Mouse (Mus musculus): ENCODE data around the gene Tti1. TPM values are rescaled to one million over a fixed set of nuclear protein-coding genes. Genes with fewer than 3 reads are reported as not detected.

Tti1 gene
- polyA plus RNA-seq, 1 experiment, result 11.3 TPM

GRCm38 (mm10) chr2:158047903-158048302, 19.7 kb upstream of the Tti1 start:
- TF ChIP-seq USF1 (IDR thresholded peaks at IDR 0.05; ENCODE audit: low read depth), result no peak
- TF ChIP-seq CEBPB (IDR thresholded peaks at IDR 0.05; ENCODE audit: insufficient read depth, poor library complexity, severe bottlenecking), result no peak
- no peak for TF ChIP-seq TCF12 (IDR thresholded peaks at IDR 0.05; ENCODE audit: insufficient read depth, poor library complexity, severe bottlenecking)
- no peak for TF ChIP-seq REST (IDR thresholded peaks at IDR 0.05; ENCODE audit: insufficient read depth, insufficient read length)
- TF ChIP-seq MYOG (IDR thresholded peaks at IDR 0.05; ENCODE audit: control insufficient read depth in 1 of 3, insufficient read depth in 1 of 3, insufficient read length in 2 of 3, low read depth in 2 of 3), result no peak
- no peak for TF ChIP-seq POLR2AphosphoS2 (IDR thresholded peaks at IDR 0.05; ENCODE audit: insufficient read length, low read depth)
- no peak for TF ChIP-seq POLR2A (IDR thresholded peaks at IDR 0.05; ENCODE audit: insufficient read length, low read depth)
- no peak for TF ChIP-seq SRF (IDR thresholded peaks at IDR 0.05; ENCODE audit: control insufficient read depth, insufficient read length, low read depth)
- no peak for TF ChIP-seq TCF3 (IDR thresholded peaks at IDR 0.05; ENCODE audit: insufficient read length, low read depth)
- no peaks in the 10 kb centered on the region for H3K27me3 ChIP-seq (ENCODE audit: control insufficient read depth, insufficient read depth, insufficient read length)
- H3K36me3 ChIP-seq (ENCODE audit: control insufficient read depth, insufficient read depth), result peaks cover 59% of the 10 kb centered on the region
- no peak overlapping the region for H3K4me3 ChIP-seq
- H3K4me2 ChIP-seq (ENCODE audit: low read depth), result no peak overlapping the region
- H3ac ChIP-seq (ENCODE audit: control insufficient read depth, insufficient read length), result no peak overlapping the region
- H3K79me2 ChIP-seq (ENCODE audit: control insufficient read depth, insufficient read depth), result no peaks in the 10 kb centered on the region

GRCm38 (mm10) chr2:158046186-158046585, 18.0 kb upstream of the Tti1 start:
- H3K79me2 ChIP-seq (ENCODE audit: control insufficient read depth, insufficient read depth), result peaks cover 2% of the 10 kb centered on the region
- no peak for TF ChIP-seq POLR2A (IDR thresholded peaks at IDR 0.05; ENCODE audit: insufficient read length, low read depth)
- TF ChIP-seq CEBPB (IDR thresholded peaks at IDR 0.05; ENCODE audit: insufficient read depth, poor library complexity, severe bottlenecking), result no peak
- TF ChIP-seq SRF (IDR thresholded peaks at IDR 0.05; ENCODE audit: control insufficient read depth, insufficient read length, low read depth), result no peak
- no peak for TF ChIP-seq TCF12 (IDR thresholded peaks at IDR 0.05; ENCODE audit: insufficient read depth, poor library complexity, severe bottlenecking)
- no peak for TF ChIP-seq USF1 (IDR thresholded peaks at IDR 0.05; ENCODE audit: low read depth)
- TF ChIP-seq REST (IDR thresholded peaks at IDR 0.05; ENCODE audit: insufficient read depth, insufficient read length), result no peak
- TF ChIP-seq POLR2AphosphoS2 (IDR thresholded peaks at IDR 0.05; ENCODE audit: insufficient read length, low read depth), result no peak
- TF ChIP-seq MAX (IDR thresholded peaks at IDR 0.05; ENCODE audit: low read depth), result no peak
- no peak for TF ChIP-seq E2F4 (IDR thresholded peaks at IDR 0.05; ENCODE audit: insufficient read depth)
- TF ChIP-seq TCF3 (IDR thresholded peaks at IDR 0.05; ENCODE audit: insufficient read length, low read depth), result no peak
- no peak for TF ChIP-seq MYOG (IDR thresholded peaks at IDR 0.05; ENCODE audit: control insufficient read depth in 1 of 3, insufficient read depth in 1 of 3, insufficient read length in 2 of 3, low read depth in 2 of 3)
- no peak for TF ChIP-seq MYOD1 (IDR thresholded peaks at IDR 0.05; ENCODE audit: control insufficient read depth in 1 of 3, insufficient read length in 2 of 3, low read depth in 2 of 3)

GRCm38 (mm10) chr2:158043504-158043903, 15.3 kb upstream of the Tti1 start:
- no peak overlapping the region for H3K4me2 ChIP-seq (ENCODE audit: low read depth)
- TF ChIP-seq MAX (IDR thresholded peaks at IDR 0.05; ENCODE audit: low read depth), result no peak
- no peak for TF ChIP-seq POLR2A (IDR thresholded peaks at IDR 0.05; ENCODE audit: insufficient read length, low read depth)
- no peak for TF ChIP-seq SRF (IDR thresholded peaks at IDR 0.05; ENCODE audit: control insufficient read depth, insufficient read length, low read depth)
- TF ChIP-seq USF1 (IDR thresholded peaks at IDR 0.05; ENCODE audit: low read depth), result no peak
- TF ChIP-seq CEBPB (IDR thresholded peaks at IDR 0.05; ENCODE audit: insufficient read depth, poor library complexity, severe bottlenecking), result no peak
- no peak for TF ChIP-seq TCF12 (IDR thresholded peaks at IDR 0.05; ENCODE audit: insufficient read depth, poor library complexity, severe bottlenecking)
- TF ChIP-seq MYOD1 (IDR thresholded peaks at IDR 0.05; ENCODE audit: control insufficient read depth in 1 of 3, insufficient read length in 2 of 3, low read depth in 2 of 3), result no peak
- TF ChIP-seq REST (IDR thresholded peaks at IDR 0.05; ENCODE audit: insufficient read depth, insufficient read length), result no peak
- no peak for TF ChIP-seq POLR2AphosphoS2 (IDR thresholded peaks at IDR 0.05; ENCODE audit: insufficient read length, low read depth)
- TF ChIP-seq TCF3 (IDR thresholded peaks at IDR 0.05; ENCODE audit: insufficient read length, low read depth), result no peak
- TF ChIP-seq MYOG (IDR thresholded peaks at IDR 0.05; ENCODE audit: control insufficient read depth in 1 of 3, insufficient read depth in 1 of 3, insufficient read length in 2 of 3, low read depth in 2 of 3), result no peak
- TF ChIP-seq E2F4 (IDR thresholded peaks at IDR 0.05; ENCODE audit: insufficient read depth), result no peak
- no peak overlapping the region for H3ac ChIP-seq (ENCODE audit: control insufficient read depth, insufficient read length)
- peaks cover 16% of the 10 kb centered on the region for H3K79me2 ChIP-seq (ENCODE audit: control insufficient read depth, insufficient read depth)
- H3K4me3 ChIP-seq, result no peak overlapping the region
- no peaks in the 10 kb centered on the region for H3K27me3 ChIP-seq (ENCODE audit: control insufficient read depth, insufficient read depth, insufficient read length)
- peaks cover 34% of the 10 kb centered on the region for H3K36me3 ChIP-seq (ENCODE audit: control insufficient read depth, insufficient read depth)

More at GRCm38 (mm10) chr2:158046186-158046585, 18.0 kb upstream of the Tti1 start:
- Histone ChIP-seq H3ac (ENCODE audit: control insufficient read depth, insufficient read length) (no peak overlapping the region), H3K4me3 (no peak overlapping the region), H3K4me2 (ENCODE audit: low read depth) (no peak overlapping the region), H3K27me3 (ENCODE audit: control insufficient read depth, insufficient read depth, insufficient read length) (no peaks in the 10 kb centered on the region), H3K36me3 (ENCODE audit: control insufficient read depth, insufficient read depth) (peaks cover 49% of the 10 kb centered on the region)

GRCm38 (mm10) chr2:158040396-158040795, 12.2 kb upstream of the Tti1 start:
- Histone ChIP-seq H3K79me2 (ENCODE audit: control insufficient read depth, insufficient read depth) (peaks cover 41% of the 10 kb centered on the region), H3K4me3 (no peak overlapping the region), H3K36me3 (ENCODE audit: control insufficient read depth, insufficient read depth) (peaks cover 22% of the 10 kb centered on the region), H3K4me2 (ENCODE audit: low read depth) (no peak overlapping the region), H3K27me3 (ENCODE audit: control insufficient read depth, insufficient read depth, insufficient read length) (no peaks in the 10 kb centered on the region), H3ac (ENCODE audit: control insufficient read depth, insufficient read length) (no peak overlapping the region)
- no peak for TF ChIP-seq MAX (IDR thresholded peaks at IDR 0.05; ENCODE audit: low read depth)
- TF ChIP-seq POLR2AphosphoS2 (IDR thresholded peaks at IDR 0.05; ENCODE audit: insufficient read length, low read depth), result no peak
- no peak for TF ChIP-seq REST (IDR thresholded peaks at IDR 0.05; ENCODE audit: insufficient read depth, insufficient read length)
- TF ChIP-seq CEBPB (IDR thresholded peaks at IDR 0.05; ENCODE audit: insufficient read depth, poor library complexity, severe bottlenecking), result no peak
- no peak for TF ChIP-seq E2F4 (IDR thresholded peaks at IDR 0.05; ENCODE audit: insufficient read depth)
- no peak for TF ChIP-seq TCF3 (IDR thresholded peaks at IDR 0.05; ENCODE audit: insufficient read length, low read depth)
- TF ChIP-seq MYOD1 (IDR thresholded peaks at IDR 0.05; ENCODE audit: control insufficient read depth in 1 of 3, insufficient read length in 2 of 3, low read depth in 2 of 3), result no peak
- no peak for TF ChIP-seq MYOG (IDR thresholded peaks at IDR 0.05; ENCODE audit: control insufficient read depth in 1 of 3, insufficient read depth in 1 of 3, insufficient read length in 2 of 3, low read depth in 2 of 3)
- TF ChIP-seq POLR2A (IDR thresholded peaks at IDR 0.05; ENCODE audit: insufficient read length, low read depth), result no peak

Measured in myocyte (in vitro differentiated cells).